Mouse (Mus musculus) liver, embryonic 14.5 days (tissue): ENCODE results near the gene Usp47.

Experiments used
- CTCF ChIP-seq: IDR thresholded peaks from 2 replicates; pipeline ENCODE4 v1.5.1; 2016; ENCODE audit warnings: antibody characterized with exemption, low read depth, control low read depth
- EP300 ChIP-seq: IDR thresholded peaks from 2 replicates; pipeline ENCODE4 v1.6.1; 2016; ENCODE audit warnings: antibody characterized with exemption, low read depth

DNA sequence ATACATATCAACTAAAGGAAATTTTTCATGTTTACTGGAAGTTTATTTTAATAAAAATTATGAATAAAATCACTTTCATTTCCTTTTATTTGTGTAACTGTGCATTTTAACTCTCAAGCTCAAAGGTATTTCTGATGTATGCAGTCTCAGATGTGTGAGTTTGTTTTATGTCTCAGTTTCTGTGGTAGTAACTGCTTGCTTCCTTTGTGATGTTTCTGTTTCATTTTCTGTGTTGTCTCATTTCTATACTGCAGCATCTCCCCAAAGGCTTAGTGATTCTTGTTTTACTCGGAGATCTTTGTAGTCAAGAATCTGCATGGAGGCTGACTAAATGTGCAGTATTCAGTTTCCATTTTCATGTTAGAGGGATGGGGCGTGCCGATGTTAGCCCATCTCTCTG, 30.4 kb downstream of the Usp47 start:
- no peak for TF ChIP-seq EP300
- TF ChIP-seq CTCF: no peak
